17 mouse cellular contexts compared by ENCODE assay signal in genomic region chr7:46546539-46546938, GRCm38 (mm10).
DNase-seq lines count a peak whose midpoint lies in the region; ATAC-seq and TF ChIP-seq lines count a peak whose summit lies in the region.
"Had no signal": no experiment of that assay in that cellular context is flagged by ENCODE, and none has a peak within 500 bp of the region (broad histone marks: within the 10 kb centered on the region; RNA-seq: fewer than 3 reads in every experiment).

No protein-coding gene starts in this region.

- H3K9me3 ChIP-seq in heart, embryonic 12.5 days (replicated peaks), result no peaks in the 10 kb centered on the region
- H3K9me3 ChIP-seq: midbrain, embryonic 13.5 days; neural tube, embryonic 13.5 days had no signal

- H3K4me2 ChIP-seq in heart, embryonic 12.5 days, result no peak overlapping the region
- H3K4me2 ChIP-seq: hindbrain, embryonic 14.5 days; midbrain, embryonic 13.5 days; neural tube, embryonic 13.5 days had no signal

- no peak for ATAC-seq in heart, embryonic 12.5 days (ENCODE audit: insufficient number of reproducible peaks, low FRiP score)
- ATAC-seq: midbrain, embryonic 13.5 days had no signal

- H3K79me2 ChIP-seq in liver, adult 2 months (ENCODE audit: control insufficient read depth, insufficient read depth, low read length), result no peaks in the 10 kb centered on the region

- H3K4me1 ChIP-seq in liver, adult 2 months (ENCODE audit: control insufficient read depth, insufficient read depth, low read length), result 0 out of 2 replicates have a peak, but pooled peaks cover 2% of the 10 kb centered on the region
- H3K4me1 ChIP-seq in heart, embryonic 12.5 days (replicated peaks), result 0 out of 2 replicates have a peak, but pooled peaks cover 6% of the 10 kb centered on the region

- no peak overlapping the region for H3K27ac ChIP-seq in liver, adult 2 months (replicated peaks; ENCODE audit: insufficient read depth, low read depth, low read length)
- no peak overlapping the region for H3K27ac ChIP-seq in heart, embryonic 12.5 days (ENCODE audit: poor library complexity, severe bottlenecking)
- H3K27ac ChIP-seq: hindbrain, embryonic 14.5 days; layer of hippocampus, adult 2 months; midbrain, embryonic 13.5 days; neural tube, embryonic 13.5 days had no signal

- no peak for TF ChIP-seq CTCF in liver, adult 2 months (IDR thresholded peaks at IDR 0.05; ENCODE audit: low read depth, low read length)

- H3K36me3 ChIP-seq in liver, adult 2 months (ENCODE audit: control insufficient read depth, insufficient read depth, low read length), result no peaks in the 10 kb centered on the region
- no peaks in the 10 kb centered on the region for H3K36me3 ChIP-seq in heart, embryonic 12.5 days
- H3K36me3 ChIP-seq: midbrain, embryonic 13.5 days; neural tube, embryonic 13.5 days had no signal

- no peaks in the 10 kb centered on the region for H3K27me3 ChIP-seq in liver, adult 2 months (ENCODE audit: control insufficient read depth, insufficient read depth, low read length)
- no peaks in the 10 kb centered on the region; the same call in 1 of the 2 replicates for H3K27me3 ChIP-seq in heart, embryonic 12.5 days (replicated peaks)
- H3K27me3 ChIP-seq: midbrain, embryonic 13.5 days; neural tube, embryonic 13.5 days had no signal

- H3K9ac ChIP-seq in liver, adult 2 months (ENCODE audit: low read depth, low read length), result no peak overlapping the region
- H3K9ac ChIP-seq in heart, embryonic 12.5 days, result no peak overlapping the region
- H3K9ac ChIP-seq: hindbrain, embryonic 14.5 days; midbrain, embryonic 13.5 days; neural tube, embryonic 13.5 days had no signal

- TF ChIP-seq POLR2A in liver, adult 2 months (IDR thresholded peaks at IDR 0.05; ENCODE audit: extremely low read depth, insufficient read depth, low read length), result no peak

- peak; percentile 45 for DNase-seq in testis, postnatal 14 days (ENCODE audit: low spot score)
- no peak for DNase-seq in testis, postnatal 10 days (ENCODE audit: low spot score)
- DNase-seq in liver, adult 2 months (ENCODE audit: extremely low read depth, low read depth, low spot score), result peak; percentile 31
- DNase-seq in lung, postnatal 36 days, result peak; percentile 44
- DNase-seq in Muller cell, postnatal 12 days (ENCODE audit: inconsistent ontology term), result no peak
- DNase-seq in MN1 (ENCODE audit: low spot score), result no peak
- no peak for DNase-seq in layer of hippocampus, adult 8-10 months (ENCODE audit: low spot score in 2 of 2)
- DNase-seq: kidney, adult 8-10 months; left cerebral cortex, postnatal 4 days; right cerebral cortex, adult 18-20 months; thymus, postnatal 4 days had no signal

- WGBS in liver, adult 2 months, result 45% methylated on average over 4 of the region's 4 CpGs
- WGBS in heart, embryonic 12.5 days, result 24% methylated on average over 4 of the region's 4 CpGs

- H3K4me3 ChIP-seq in liver, adult 2 months (ENCODE audit: insufficient read depth, low read depth, low read length), result no peak overlapping the region
- no peak overlapping the region for H3K4me3 ChIP-seq in heart, embryonic 12.5 days
- H3K4me3 ChIP-seq: erythroblast, embryonic 14.5 days; layer of hippocampus, adult 2 months; midbrain, embryonic 13.5 days; neural tube, embryonic 13.5 days had no signal

Comparison
In these comparisons a context has a peak if more than half of its experiments do, and no peak if none do; other contexts are left out.
1. DNase-seq: peak in testis, postnatal 14 days (single experiment), liver, adult 2 months (single experiment) and lung, postnatal 36 days (single experiment); none in testis, postnatal 10 days (single experiment), Muller cell, postnatal 12 days (single experiment), MN1 (single experiment) and layer of hippocampus, adult 8-10 months (0 of 2).